Mouse (Mus musculus): Measurements from ENCODE around the gene Cdkl4. TPM values are rescaled to one million over a fixed set of nuclear protein-coding genes. Genes with fewer than 3 reads are reported as not detected.

Cdkl4 gene
- total and polyA plus RNA-seq, 2 experiments from 2014 or later, result 5.4 to 6.9 TPM

GRCm38 (mm10) chr17:80509494-80510458 is 67.8 kb downstream of the Cdkl4 start:
- WGBS, result 67% methylated on average over 4 of the region's 4 CpGs
- DNase-seq (ENCODE audit: low spot score), result no peak
- Histone ChIP-seq H3K27ac (ENCODE audit: low read depth, low read length) (no peak overlapping the region), H3K4me2 (ENCODE audit: low read depth, low read length, poor library complexity, severe bottlenecking) (no peak overlapping the region), H3K9me3 (ENCODE audit: low read length) (no peaks in the 10 kb centered on the region), H3K9ac (replicated peaks; ENCODE audit: low read length, poor library complexity, severe bottlenecking) (no peak overlapping the region), H3K4me1 (ENCODE audit: insufficient read depth, low read length) (no peaks in the 10 kb centered on the region), H3K36me3 (ENCODE audit: insufficient read depth, low read length) (no peaks in the 10 kb centered on the region), H3K27me3 (ENCODE audit: insufficient read depth, low read length) (no peaks in the 10 kb centered on the region), H3K4me3 (ENCODE audit: low read depth, low read length) (no peak overlapping the region)
- no peak for TF ChIP-seq CTCF (IDR thresholded peaks at IDR 0.05)
- no peak for ATAC-seq (ENCODE audit: low FRiP score)

GRCm38 (mm10) chr17:80505766-80506165 is 71.8 kb downstream of the Cdkl4 start:
- TF ChIP-seq CTCF (IDR thresholded peaks at IDR 0.05), result no peak
- H3K27me3 ChIP-seq (ENCODE audit: insufficient read depth, low read length), result no peaks in the 10 kb centered on the region
- no peaks in the 10 kb centered on the region for H3K9me3 ChIP-seq (ENCODE audit: low read length)
- no peak for DNase-seq (ENCODE audit: low spot score)
- no peak overlapping the region for H3K9ac ChIP-seq (replicated peaks; ENCODE audit: low read length, poor library complexity, severe bottlenecking)
- WGBS, result 88% methylated on average over 6 of the region's 6 CpGs
- H3K36me3 ChIP-seq (ENCODE audit: insufficient read depth, low read length), result no peaks in the 10 kb centered on the region
- H3K4me3 ChIP-seq (ENCODE audit: low read depth, low read length), result no peak overlapping the region
- no peak overlapping the region for H3K4me2 ChIP-seq (ENCODE audit: low read depth, low read length, poor library complexity, severe bottlenecking)
- no peak for ATAC-seq (ENCODE audit: low FRiP score)
- no peaks in the 10 kb centered on the region for H3K4me1 ChIP-seq (ENCODE audit: insufficient read depth, low read length)
- no peak overlapping the region for H3K27ac ChIP-seq (ENCODE audit: low read depth, low read length)

- Histone ChIP-seq H3K27me3 (ENCODE audit: insufficient read depth, low read length) (no peaks in the 10 kb centered on the region), H3K4me2 (ENCODE audit: low read depth, low read length, poor library complexity, severe bottlenecking) (no peak overlapping the region), H3K36me3 (ENCODE audit: insufficient read depth, low read length) (no peaks in the 10 kb centered on the region), H3K9ac (replicated peaks; ENCODE audit: low read length, poor library complexity, severe bottlenecking) (no peak overlapping the region), H3K4me3 (ENCODE audit: low read depth, low read length) (no peak overlapping the region), H3K27ac (ENCODE audit: low read depth, low read length) (no peak overlapping the region), H3K9me3 (ENCODE audit: low read length) (no peaks in the 10 kb centered on the region), H3K4me1 (ENCODE audit: insufficient read depth, low read length) (no peaks in the 10 kb centered on the region)
- DNase-seq (ENCODE audit: low spot score) (no peak), ATAC-seq (ENCODE audit: low FRiP score) (no peak)
- no peak for TF ChIP-seq CTCF (IDR thresholded peaks at IDR 0.05)
- 86% methylated on average over 4 of the region's 4 CpGs for whole genome bisulfite sequencing
Observed at GRCm38 (mm10) chr17:80505342-80505741, 72.3 kb downstream of the Cdkl4 start.

GRCm38 (mm10) chr17:80501805-80502172 is 75.8 kb downstream of the Cdkl4 start:
- H3K9ac ChIP-seq (replicated peaks; ENCODE audit: low read length, poor library complexity, severe bottlenecking), result no peak overlapping the region
- H3K4me3 ChIP-seq (ENCODE audit: low read depth, low read length), result no peak overlapping the region
- no peak overlapping the region for H3K27ac ChIP-seq (ENCODE audit: low read depth, low read length)
- DNase-seq (ENCODE audit: low spot score), result no peak
- H3K27me3 ChIP-seq (ENCODE audit: insufficient read depth, low read length), result no peaks in the 10 kb centered on the region
- whole genome bisulfite sequencing, result 83% methylated on average over 2 of the region's 2 CpGs
- H3K4me2 ChIP-seq (ENCODE audit: low read depth, low read length, poor library complexity, severe bottlenecking), result no peak overlapping the region
- TF ChIP-seq CTCF (IDR thresholded peaks at IDR 0.05), result no peak
- ATAC-seq (ENCODE audit: low FRiP score), result no peak
- H3K36me3 ChIP-seq (ENCODE audit: insufficient read depth, low read length), result no peaks in the 10 kb centered on the region
- H3K4me1 ChIP-seq (ENCODE audit: insufficient read depth, low read length), result no peaks in the 10 kb centered on the region
- H3K9me3 ChIP-seq (ENCODE audit: low read length), result no peaks in the 10 kb centered on the region

GRCm38 (mm10) chr17:80501037-80501804 is 76.4 kb downstream of the Cdkl4 start:
- DNase-seq (ENCODE audit: low spot score) (no peak), ATAC-seq (ENCODE audit: low FRiP score) (no peak)
- Histone ChIP-seq H3K9me3 (ENCODE audit: low read length) (no peaks in the 10 kb centered on the region), H3K27me3 (ENCODE audit: insufficient read depth, low read length) (no peaks in the 10 kb centered on the region), H3K4me2 (ENCODE audit: low read depth, low read length, poor library complexity, severe bottlenecking) (no peak overlapping the region), H3K4me3 (ENCODE audit: low read depth, low read length) (no peak overlapping the region), H3K27ac (ENCODE audit: low read depth, low read length) (no peak overlapping the region), H3K4me1 (ENCODE audit: insufficient read depth, low read length) (no peaks in the 10 kb centered on the region), H3K9ac (replicated peaks; ENCODE audit: low read length, poor library complexity, severe bottlenecking) (no peak overlapping the region), H3K36me3 (ENCODE audit: insufficient read depth, low read length) (no peaks in the 10 kb centered on the region)
- WGBS, result 73% methylated on average over 5 of the region's 5 CpGs
- no peak for TF ChIP-seq CTCF (IDR thresholded peaks at IDR 0.05)

- H3K36me3 ChIP-seq (ENCODE audit: insufficient read depth, low read length), result no peaks in the 10 kb centered on the region
- WGBS, result 81% methylated on average over 4 of the region's 4 CpGs
- no peaks in the 10 kb centered on the region for H3K9me3 ChIP-seq (ENCODE audit: low read length)
- H3K4me3 ChIP-seq (ENCODE audit: low read depth, low read length), result no peak overlapping the region
- DNase-seq (ENCODE audit: low spot score) (no peak), ATAC-seq (ENCODE audit: low FRiP score) (no peak)
- H3K27me3 ChIP-seq (ENCODE audit: insufficient read depth, low read length), result no peaks in the 10 kb centered on the region
- no peak overlapping the region for H3K27ac ChIP-seq (ENCODE audit: low read depth, low read length)
- H3K4me2 ChIP-seq (ENCODE audit: low read depth, low read length, poor library complexity, severe bottlenecking), result no peak overlapping the region
- H3K9ac ChIP-seq (replicated peaks; ENCODE audit: low read length, poor library complexity, severe bottlenecking), result no peak overlapping the region
- H3K4me1 ChIP-seq (ENCODE audit: insufficient read depth, low read length), result no peaks in the 10 kb centered on the region
- no peak for TF ChIP-seq CTCF (IDR thresholded peaks at IDR 0.05)
Observed at GRCm38 (mm10) chr17:80500025-80500424, 77.6 kb downstream of the Cdkl4 start.

All from midbrain, postnatal 0 days (tissue).